Mouse (Mus musculus): ENCODE measurements at regions not wholly inside any gene's neighbourhood (a gene's known extent, or its start where the extent isn't known, plus 50 kb on each side); places are given as distances from the start of the nearest gene placed in this dataset.

GRCm38 (mm10) chr9:67620945-67621344 lies 61.4 kb upstream of the Tln2 start:
- Histone ChIP-seq H3K9me3 (replicated peaks; ENCODE audit: insufficient read depth, low read length) (no peaks in the 10 kb centered on the region), H3K27me3 (ENCODE audit: control insufficient read depth in 1 of 2, insufficient read depth in 2 of 2, low read length in 2 of 2) (no peaks in the 10 kb centered on the region), H3K79me2 (ENCODE audit: control insufficient read depth, insufficient read depth, low read length, poor library complexity) (no peaks in the 10 kb centered on the region), H3K27ac (ENCODE audit: control insufficient read depth, low read depth, low read length) (no peak overlapping the region), H3K4me3 (ENCODE audit: control insufficient read depth in 1 of 2, insufficient read depth in 1 of 2, low read depth in 2 of 2, low read length in 2 of 2) (no peak overlapping the region), H3K36me3 (ENCODE audit: control insufficient read depth in 1 of 2, insufficient read depth in 2 of 2, low read length in 2 of 2) (no peaks in the 10 kb centered on the region), H3K4me1 (ENCODE audit: control insufficient read depth in 1 of 2, insufficient read depth in 2 of 2, low read length in 2 of 2) (no peaks in the 10 kb centered on the region), H3K9ac (ENCODE audit: control insufficient read depth, low read depth, low read length, poor library complexity, severe bottlenecking) (no peak overlapping the region)
- no peak for DNase-seq (ENCODE audit: low read depth, low spot score)
- TF ChIP-seq ZC3H11A (IDR thresholded peaks at IDR 0.05; ENCODE audit: low read depth, low read length) (no peak), RCOR1 (IDR thresholded peaks at IDR 0.05; ENCODE audit: low read depth, low read length) (no peak), USF2 (IDR thresholded peaks at IDR 0.05; ENCODE audit: borderline replicate concordance in 1 of 2, insufficient read depth in 1 of 2, low read depth in 1 of 2, low read length in 2 of 2) (no peak), JUND (IDR thresholded peaks at IDR 0.05; ENCODE audit: low read depth, low read length) (no peak), MXI1 (IDR thresholded peaks at IDR 0.05; ENCODE audit: low read depth, low read length) (no peak), TBP (IDR thresholded peaks at IDR 0.05; ENCODE audit: low read depth, low read length) (no peak), HCFC1 (IDR thresholded peaks at IDR 0.05; ENCODE audit: low read depth, low read length) (no peak), NELFE (IDR thresholded peaks at IDR 0.05; ENCODE audit: low read depth, low read length) (no peak), POLR2AphosphoS5 (IDR thresholded peaks at IDR 0.05; ENCODE audit: borderline replicate concordance, low read depth, low read length) (no peak), TCF12 (IDR thresholded peaks at IDR 0.05; ENCODE audit: low read depth, low read length) (no peak), USF1 (IDR thresholded peaks at IDR 0.05; ENCODE audit: low read depth, low read length) (no peak), CHD2 (IDR thresholded peaks at IDR 0.05; ENCODE audit: low read length) (no peak), GABPA (IDR thresholded peaks at IDR 0.05; ENCODE audit: low read depth, low read length) (no peak), TAL1 (IDR thresholded peaks at IDR 0.05; ENCODE audit: low read length) (no peak), MYB (IDR thresholded peaks at IDR 0.05; ENCODE audit: low read depth, low read length) (no peak), KAT2A (conservative IDR thresholded peaks at IDR 0.05; ENCODE audit: low read depth, low read length) (no peak), CTCF (IDR thresholded peaks at IDR 0.05 in 2 of 3, conservative IDR thresholded peaks at IDR 0.05 in 1 of 3; ENCODE audit: control insufficient read depth in 1 of 3, insufficient read depth in 1 of 3, low read depth in 2 of 3, low read length in 3 of 3, poor library complexity in 1 of 3, severe bottlenecking in 1 of 3) (no peak)

DNA sequence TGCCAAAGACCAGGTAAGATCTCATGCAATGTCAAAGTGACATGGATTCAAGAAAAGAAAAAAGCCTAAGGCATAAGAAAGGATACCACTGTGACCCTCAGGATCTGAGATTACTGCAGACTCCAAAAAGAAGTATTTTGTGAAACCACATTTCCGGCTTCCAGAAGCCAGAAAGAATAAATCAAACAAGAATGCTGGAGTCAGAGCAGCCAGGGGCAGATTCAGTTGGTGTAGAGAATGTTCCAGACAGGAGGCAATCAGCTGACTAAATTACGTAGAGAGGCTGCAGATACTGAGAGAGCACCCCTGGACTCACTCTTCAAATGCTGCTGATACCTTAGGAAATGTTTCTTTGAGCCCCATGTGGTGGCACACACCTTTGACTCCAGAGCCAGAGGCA lies 67.7 kb upstream of the Tln2 start:
- no peak for TF ChIP-seq MYC (IDR thresholded peaks at IDR 0.05; ENCODE audit: low read depth, low read length)
- no peak for TF ChIP-seq CTCF (IDR thresholded peaks at IDR 0.05 in 2 of 3, conservative IDR thresholded peaks at IDR 0.05 in 1 of 3; ENCODE audit: control insufficient read depth in 1 of 3, insufficient read depth in 1 of 3, low read depth in 2 of 3, low read length in 3 of 3, poor library complexity in 1 of 3, severe bottlenecking in 1 of 3)
- TF ChIP-seq CHD1 (IDR thresholded peaks at IDR 0.05; ENCODE audit: low read depth, low read length) = no peak
- no peak for TF ChIP-seq ZMIZ1 (IDR thresholded peaks at IDR 0.05; ENCODE audit: low read depth, low read length)
- TF ChIP-seq JUND (IDR thresholded peaks at IDR 0.05; ENCODE audit: low read depth, low read length) = no peak
- TF ChIP-seq E2F4 (IDR thresholded peaks at IDR 0.05; ENCODE audit: borderline replicate concordance, low read depth, low read length) = no peak
- TF ChIP-seq NRF1 (IDR thresholded peaks at IDR 0.05; ENCODE audit: insufficient read depth, low read depth, low read length, poor library complexity, severe bottlenecking) = no peak
- TF ChIP-seq HCFC1 (IDR thresholded peaks at IDR 0.05; ENCODE audit: low read depth, low read length) = no peak
- TF ChIP-seq UBTF (IDR thresholded peaks at IDR 0.05; ENCODE audit: borderline replicate concordance, insufficient read depth, low read depth, low read length) = no peak
- TF ChIP-seq POLR2A (IDR thresholded peaks at IDR 0.05; ENCODE audit: control insufficient read depth in 1 of 2, insufficient read depth in 1 of 2, low read depth in 1 of 2, low read length in 2 of 2, poor library complexity in 1 of 2) = no peak
- no peak for TF ChIP-seq ETS1 (IDR thresholded peaks at IDR 0.05; ENCODE audit: low read depth, low read length)
- no peak for TF ChIP-seq MYB (IDR thresholded peaks at IDR 0.05; ENCODE audit: low read depth, low read length)
- H3K9ac ChIP-seq (ENCODE audit: control insufficient read depth, low read depth, low read length, poor library complexity, severe bottlenecking) = no peak overlapping the region
- no peak overlapping the region for H3K27ac ChIP-seq (ENCODE audit: control insufficient read depth, low read depth, low read length)
- H3K27me3 ChIP-seq (ENCODE audit: control insufficient read depth in 1 of 2, insufficient read depth in 2 of 2, low read length in 2 of 2) = no peaks in the 10 kb centered on the region
- H3K4me3 ChIP-seq (ENCODE audit: control insufficient read depth in 1 of 2, insufficient read depth in 1 of 2, low read depth in 2 of 2, low read length in 2 of 2) = no peak overlapping the region
- DNase-seq (ENCODE audit: low read depth, low spot score) = no peak
- H3K36me3 ChIP-seq (ENCODE audit: control insufficient read depth in 1 of 2, insufficient read depth in 2 of 2, low read length in 2 of 2) = no peaks in the 10 kb centered on the region
- H3K4me1 ChIP-seq (ENCODE audit: control insufficient read depth in 1 of 2, insufficient read depth in 2 of 2, low read length in 2 of 2) = no peaks in the 10 kb centered on the region
- H3K79me2 ChIP-seq (ENCODE audit: control insufficient read depth, insufficient read depth, low read length, poor library complexity) = no peaks in the 10 kb centered on the region
- no peaks in the 10 kb centered on the region for H3K9me3 ChIP-seq (replicated peaks; ENCODE audit: insufficient read depth, low read length)

Data from MEL (cell line).